Mouse (Mus musculus): Measurements from ENCODE around the gene Clptm1. TPM values are rescaled to one million over a fixed set of nuclear protein-coding genes. Genes with fewer than 3 reads are reported as not detected.
"Not testable (repeated sequence)": the region's sequence is repeated elsewhere in the genome, so short reads cannot be mapped to it uniquely, and the experiment has no call there.

Gene Clptm1
- polyA plus RNA-seq, 1 experiment from 2014 or later = 92.6 TPM

- H3K36me3 ChIP-seq = peaks cover 12% of the 10 kb centered on the region
- no peaks in the 10 kb centered on the region for H3K9me3 ChIP-seq
- no peak for ATAC-seq (ENCODE audit: insufficient number of reproducible peaks, insufficient read depth, low FRiP score, low TSS enrichment, low read depth)
- H3K4me2 ChIP-seq = peak overlapping the region; percentile 84
- no peaks in the 10 kb centered on the region for H3K27me3 ChIP-seq
- no peak overlapping the region for H3K9ac ChIP-seq (replicated peaks)
- 61% methylated on average over 3 of the region's 3 CpGs for WGBS
- H3K4me1 ChIP-seq (replicated peaks) = 0 out of 2 replicates have a peak, but pooled peaks cover 2% of the 10 kb centered on the region
- H3K4me3 ChIP-seq (replicated peaks) = peak overlapping the region; percentile 78
- no peak overlapping the region for H3K27ac ChIP-seq
Observed at GRCm38 (mm10) chr7:19627721-19628120, 37.1 kb downstream of the Clptm1 start.

DNA sequence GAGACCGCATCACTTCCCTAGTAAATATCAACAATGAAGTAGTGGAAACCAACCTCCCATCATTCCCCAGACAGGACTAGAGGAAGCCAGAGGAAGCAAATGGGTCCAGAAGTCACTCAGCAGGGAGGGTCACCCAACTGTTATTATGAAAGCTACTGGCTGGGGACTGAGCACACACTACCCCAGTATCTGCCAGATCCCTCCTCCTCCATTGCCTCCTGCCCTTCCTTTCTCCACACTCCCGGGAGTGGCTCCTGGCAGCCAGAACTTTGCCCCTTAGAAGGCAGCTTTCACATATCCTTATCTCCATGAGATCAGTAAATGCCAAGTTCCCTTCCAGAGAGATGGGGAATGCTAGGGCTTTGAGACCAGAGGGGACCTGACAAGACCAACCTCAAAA is 41.4 kb downstream of the Clptm1 start:
- Histone ChIP-seq H3K4me1 (replicated peaks) (0 out of 2 replicates have a peak, but pooled peaks cover 4% of the 10 kb centered on the region), H3K36me3 (no peaks in the 10 kb centered on the region), H3K4me3 (replicated peaks) (no peak overlapping the region), H3K27me3 (peaks cover 20% of the 10 kb centered on the region), H3K27ac (no peak overlapping the region), H3K9me3 (no peaks in the 10 kb centered on the region), H3K9ac (replicated peaks) (no peak overlapping the region), H3K4me2 (no peak overlapping the region)
- WGBS = 71% methylated on average over 2 of the region's 2 CpGs
- ATAC-seq (ENCODE audit: insufficient number of reproducible peaks, insufficient read depth, low FRiP score, low TSS enrichment, low read depth) = no peak

GRCm38 (mm10) chr7:19622241-19622640 is 42.6 kb downstream of the Clptm1 start:
- Histone ChIP-seq H3K9me3 (no peaks in the 10 kb centered on the region), H3K27ac (no peak overlapping the region), H3K27me3 (peaks cover 20% of the 10 kb centered on the region), H3K4me3 (replicated peaks) (no peak overlapping the region), H3K4me1 (replicated peaks) (0 out of 2 replicates have a peak, but pooled peaks cover 4% of the 10 kb centered on the region), H3K36me3 (no peaks in the 10 kb centered on the region), H3K9ac (replicated peaks) (no peak overlapping the region), H3K4me2 (no peak overlapping the region)
- WGBS = 24% methylated on average over 6 of the region's 6 CpGs
- ATAC-seq (ENCODE audit: insufficient number of reproducible peaks, insufficient read depth, low FRiP score, low TSS enrichment, low read depth) = no peak

DNA sequence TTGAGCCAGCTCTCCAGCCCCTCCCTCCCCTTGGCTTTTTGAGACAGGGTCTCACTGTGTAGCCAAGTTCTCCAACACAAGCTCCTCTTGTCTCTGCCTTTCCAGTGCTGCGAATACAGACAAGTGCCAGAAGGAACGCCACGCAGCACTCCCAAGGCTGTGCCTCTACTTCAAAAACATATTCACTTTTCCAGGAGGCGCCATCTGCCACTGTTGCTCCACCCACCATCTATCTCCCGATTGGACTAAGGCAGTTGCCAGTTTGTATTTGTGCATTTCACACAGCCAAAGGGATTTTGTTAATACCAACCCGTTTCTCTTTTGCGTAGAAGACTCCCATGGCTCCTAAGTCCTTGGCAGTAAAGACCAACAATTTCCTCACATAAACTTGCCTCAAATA is 44.0 kb downstream of the Clptm1 start:
- WGBS = 93% methylated on average over 7 of the region's 7 CpGs

GRCm38 (mm10) chr7:19619004-19619801 is 45.6 kb downstream of the Clptm1 start:
- Histone ChIP-seq H3K27me3 (peaks cover 20% of the 10 kb centered on the region), H3K4me1 (replicated peaks) (0 out of 2 replicates have a peak, but pooled peaks cover 4% of the 10 kb centered on the region), H3K9ac (replicated peaks) (peak overlapping the region; percentile 57), H3K4me2 (peak overlapping the region; percentile 61), H3K36me3 (no peaks in the 10 kb centered on the region), H3K4me3 (replicated peaks) (peak overlapping the region; percentile 39), H3K27ac (0 out of 2 replicates have a peak overlapping the region, but pooled peaks have one; percentile 12), H3K9me3 (no peaks in the 10 kb centered on the region)
- ATAC-seq (ENCODE audit: insufficient number of reproducible peaks, insufficient read depth, low FRiP score, low TSS enrichment, low read depth) = peak; percentile 71; the same call in 1 of the 2 replicates
- WGBS = 8% methylated on average over 35 of the region's 35 CpGs

More for the DNA sequence above, 44.0 kb downstream of the Clptm1 start:
- Histone ChIP-seq H3K9me3 (no peaks in the 10 kb centered on the region), H3K27ac (no peak overlapping the region), H3K4me1 (replicated peaks) (0 out of 2 replicates have a peak, but pooled peaks cover 4% of the 10 kb centered on the region), H3K4me3 (replicated peaks) (no peak overlapping the region), H3K36me3 (no peaks in the 10 kb centered on the region), H3K9ac (replicated peaks) (no peak overlapping the region), H3K4me2 (no peak overlapping the region), H3K27me3 (peaks cover 20% of the 10 kb centered on the region)
- no peak for ATAC-seq (ENCODE audit: insufficient number of reproducible peaks, insufficient read depth, low FRiP score, low TSS enrichment, low read depth)

- Histone ChIP-seq H3K4me3 (replicated peaks) (no peak overlapping the region), H3K4me2 (no peak overlapping the region), H3K9ac (replicated peaks) (no peak overlapping the region), H3K27ac (no peak overlapping the region), H3K36me3 (no peaks in the 10 kb centered on the region), H3K4me1 (replicated peaks) (0 out of 2 replicates have a peak, but pooled peaks cover 4% of the 10 kb centered on the region), H3K9me3 (no peaks in the 10 kb centered on the region), H3K27me3 (peaks cover 11% of the 10 kb centered on the region)
- 90% methylated on average over 12 of the region's 12 CpGs for WGBS
- no peak for ATAC-seq (ENCODE audit: insufficient number of reproducible peaks, insufficient read depth, low FRiP score, low TSS enrichment, low read depth)
Observed at GRCm38 (mm10) chr7:19615036-19615577, 49.7 kb downstream of the Clptm1 start.

DNA sequence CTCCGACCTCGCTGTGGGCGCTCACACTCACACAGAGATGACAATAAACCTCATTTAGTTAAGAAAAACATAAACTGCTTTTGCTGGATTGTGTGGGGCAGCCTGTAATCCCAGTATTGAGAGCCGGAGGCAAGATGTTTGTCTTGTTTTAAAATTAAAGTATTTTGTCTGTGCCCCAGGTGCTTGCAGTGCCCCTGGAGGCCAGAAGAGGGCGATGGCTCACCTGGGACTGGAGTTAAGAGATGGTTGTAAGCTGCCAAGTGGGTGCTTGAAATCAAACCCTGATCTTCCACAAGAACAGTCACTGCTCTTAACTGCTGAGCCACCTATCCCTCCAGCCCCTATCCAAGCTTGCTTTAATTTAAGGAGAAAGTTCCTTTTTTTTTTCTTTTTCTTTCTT is 53.9 kb downstream of the Clptm1 start:
- no peak for ATAC-seq (ENCODE audit: insufficient number of reproducible peaks, insufficient read depth, low FRiP score, low TSS enrichment, low read depth)
- H3K4me1 ChIP-seq (replicated peaks) = no peaks in the 10 kb centered on the region
- H3K9me3 ChIP-seq = no peaks in the 10 kb centered on the region
- WGBS = 78% methylated on average over 5 of the region's 5 CpGs
- no peaks in the 10 kb centered on the region for H3K27me3 ChIP-seq
- H3K9ac ChIP-seq (replicated peaks) = no peak overlapping the region
- no peak overlapping the region for H3K4me3 ChIP-seq (replicated peaks)
- no peak overlapping the region for H3K4me2 ChIP-seq
- H3K36me3 ChIP-seq = no peaks in the 10 kb centered on the region
- H3K27ac ChIP-seq = no peak overlapping the region

- no peaks in the 10 kb centered on the region for H3K27me3 ChIP-seq
- H3K9me3 ChIP-seq = no peaks in the 10 kb centered on the region
- no peaks in the 10 kb centered on the region for H3K36me3 ChIP-seq
- no peak overlapping the region for H3K4me2 ChIP-seq
- H3K9ac ChIP-seq (replicated peaks) = no peak overlapping the region
- no peak overlapping the region for H3K4me3 ChIP-seq (replicated peaks)
- ATAC-seq (ENCODE audit: insufficient number of reproducible peaks, insufficient read depth, low FRiP score, low TSS enrichment, low read depth) = no peak
- no peak overlapping the region for H3K27ac ChIP-seq
- WGBS = 87% methylated on average over 12 of the region's 12 CpGs
- no peaks in the 10 kb centered on the region for H3K4me1 ChIP-seq (replicated peaks)
Observed at GRCm38 (mm10) chr7:19609641-19610332, 55.0 kb downstream of the Clptm1 start.

DNA sequence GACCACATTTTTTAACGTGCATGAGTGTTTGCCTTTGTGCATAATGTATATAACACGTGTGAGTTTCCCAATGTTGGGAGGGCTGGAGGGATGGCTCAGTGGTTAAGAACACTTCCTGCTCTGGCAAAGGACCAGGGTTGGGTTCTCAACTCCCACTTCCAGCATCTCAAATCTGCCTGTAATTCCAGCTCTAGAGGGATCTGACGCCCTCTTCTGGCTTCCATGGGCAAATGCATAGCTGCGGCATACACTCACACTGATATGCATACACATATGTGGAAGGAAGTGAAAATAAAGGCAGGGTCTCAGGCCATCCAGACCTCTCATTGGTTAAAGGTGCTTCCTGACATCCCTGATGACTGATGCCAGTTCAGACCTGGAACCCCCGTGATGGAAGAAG is 57.5 kb downstream of the Clptm1 start:
- H3K9me3 ChIP-seq = no peaks in the 10 kb centered on the region
- H3K27ac ChIP-seq = no peak overlapping the region
- ATAC-seq (ENCODE audit: insufficient number of reproducible peaks, insufficient read depth, low FRiP score, low TSS enrichment, low read depth) = no peak
- peaks cover 14% of the 10 kb centered on the region for H3K4me1 ChIP-seq (replicated peaks)
- H3K9ac ChIP-seq (replicated peaks) = no peak overlapping the region
- H3K4me2 ChIP-seq = no peak overlapping the region
- no peak overlapping the region for H3K4me3 ChIP-seq (replicated peaks)
- peaks cover 8% of the 10 kb centered on the region for H3K36me3 ChIP-seq
- 83% methylated on average over 5 of the region's 5 CpGs for WGBS
- H3K27me3 ChIP-seq = no peaks in the 10 kb centered on the region

- not testable (repeated sequence) for H3K27me3 ChIP-seq; H3K27ac ChIP-seq; H3K9me3 ChIP-seq; H3K9ac ChIP-seq (replicated peaks)
- H3K4me1 ChIP-seq (replicated peaks) = peaks cover 14% of the 10 kb centered on the region
- WGBS = 59% methylated on average over 10 of the region's 10 CpGs
- peak overlapping the region; percentile 89 for H3K4me2 ChIP-seq
- peak overlapping the region; percentile 99 for H3K4me3 ChIP-seq (replicated peaks)
- peak; percentile 35; the same call in 1 of the 2 replicates for ATAC-seq (ENCODE audit: insufficient number of reproducible peaks, insufficient read depth, low FRiP score, low TSS enrichment, low read depth)
- H3K36me3 ChIP-seq = peaks cover 34% of the 10 kb centered on the region
Observed at GRCm38 (mm10) chr7:19604606-19605214, 60.1 kb downstream of the Clptm1 start.

Data from limb, embryonic 12.5 days (tissue).